Mouse (Mus musculus) heart, embryonic 13.5 days (tissue): Measurements from ENCODE around the gene H2-Oa. TPM values are rescaled to one million over a fixed set of nuclear protein-coding genes. Genes with fewer than 3 reads are reported as not detected.

Source experiments
- ATAC-seq: fragments of 200-750 bp; cut with Nextera tagmentation; 2 replicates; pipeline ENCODE4 v1.8.0; 2017; ENCODE audit warnings: moderate TSS enrichment; ENCODE audit not compliant: insufficient number of reproducible peaks, low FRiP score, low TSS enrichment; ENCODE audit errors: extremely low read depth
- H3K27ac ChIP-seq: fragments of 300-500 bp; sonication (generic); replicated peaks from 2 replicates; pipeline ENCODE4 v1.5.1; 2015; ENCODE audit warnings: moderate library complexity, mild to moderate bottlenecking, inconsistent platforms
- H3K27me3 ChIP-seq: fragments of 300-500 bp; sonication (generic); replicated peaks from 2 replicates; pipeline ENCODE4 v1.6.1; 2015; ENCODE audit warnings: mild to moderate bottlenecking, inconsistent platforms
- H3K36me3 ChIP-seq: fragments of 300-500 bp; sonication (generic); 2 replicates; pipeline ENCODE4 v1.6.1; 2015; ENCODE audit warnings: mild to moderate bottlenecking, inconsistent platforms
- H3K4me1 ChIP-seq: fragments of 300-500 bp; sonication (generic); 2 replicates; pipeline ENCODE4 v1.6.1; 2015; ENCODE audit warnings: inconsistent platforms
- H3K4me2 ChIP-seq: fragments of 300-500 bp; sonication (generic); 2 replicates; pipeline ENCODE4 v1.6.1; 2015; ENCODE audit warnings: inconsistent platforms, mild to moderate bottlenecking, moderate library complexity
- H3K4me3 ChIP-seq: fragments of 300-500 bp; sonication (generic); 2 replicates; pipeline ENCODE4 v1.5.1; 2015; ENCODE audit warnings: moderate library complexity, mild to moderate bottlenecking, inconsistent platforms
- H3K9ac ChIP-seq: fragments of 300-500 bp; sonication (generic); 2 replicates; pipeline ENCODE4 v1.6.1; 2015; ENCODE audit warnings: inconsistent platforms, mild to moderate bottlenecking, moderate library complexity
- H3K9me3 ChIP-seq: fragments of 300-500 bp; sonication (generic); 2 replicates; pipeline ENCODE4 v1.6.1; 2016; ENCODE audit warnings: inconsistent platforms
- WGBS: fragments of 180-500 bp; shearing (Covaris S2); methylation state at CpG from one replicate; pipeline ENCODE4 v1.1.7; 2015; ENCODE audit warnings: mixed read lengths; 5-methylcytosine and 5-hydroxymethylcytosine counted together
- polyA plus RNA-seq: library from polyadenylated mRNA; unstranded; fragments of >200 nt; fragmentation: Nextera tagmentation; extraction: Ambion mirVana; gene quantifications from 2 replicates; pipeline ENCODE4 v1.2.1, GENCODE M21; 2015

H2-Oa gene
- polyA plus RNA-seq, 1 experiment from 2014 or later, result 0.23 TPM

GRCm38 (mm10) chr17:34101604-34102032 is 9.5 kb downstream of the H2-Oa start:
- 0 out of 2 replicates have a peak, but pooled peaks cover 4% of the 10 kb centered on the region for H3K9me3 ChIP-seq
- H3K4me1 ChIP-seq, result peaks cover 9% of the 10 kb centered on the region
- H3K36me3 ChIP-seq, result no peaks in the 10 kb centered on the region
- peak overlapping the region; percentile 34 for H3K4me3 ChIP-seq
- peak overlapping the region; percentile 62 for H3K4me2 ChIP-seq
- no peak overlapping the region for H3K27ac ChIP-seq
- 6% methylated on average over 12 of the region's 12 CpGs for WGBS
- H3K9ac ChIP-seq, result peak overlapping the region; percentile 61
- H3K27me3 ChIP-seq, result peaks cover 6% of the 10 kb centered on the region
- ATAC-seq, result 0 out of 2 replicates have a peak, but pooled peaks have one; percentile 66

GRCm38 (mm10) chr17:34102831-34103230 is 10.7 kb downstream of the H2-Oa start:
- Histone ChIP-seq H3K9ac (no peak overlapping the region), H3K4me1 (peaks cover 9% of the 10 kb centered on the region), H3K9me3 (0 out of 2 replicates have a peak, but pooled peaks cover 4% of the 10 kb centered on the region), H3K4me2 (no peak overlapping the region), H3K27ac (no peak overlapping the region), H3K27me3 (peaks cover 6% of the 10 kb centered on the region), H3K4me3 (no peak overlapping the region), H3K36me3 (no peaks in the 10 kb centered on the region)
- WGBS, result 68% methylated on average over 6 of the region's 6 CpGs
- no peak for ATAC-seq

- ATAC-seq, result no peak
- Histone ChIP-seq H3K4me2 (no peak overlapping the region), H3K27ac (no peak overlapping the region), H3K9me3 (0 out of 2 replicates have a peak, but pooled peaks cover 4% of the 10 kb centered on the region), H3K4me3 (no peak overlapping the region), H3K9ac (no peak overlapping the region), H3K4me1 (peaks cover 6% of the 10 kb centered on the region), H3K36me3 (peaks cover 10% of the 10 kb centered on the region), H3K27me3 (peaks cover 6% of the 10 kb centered on the region)
- 73% methylated on average over 9 of the region's 9 CpGs for WGBS
Measured at GRCm38 (mm10) chr17:34104804-34105203, 12.7 kb downstream of the H2-Oa start.

GRCm38 (mm10) chr17:34106555-34106954 is 14.4 kb downstream of the H2-Oa start:
- Histone ChIP-seq H3K27me3 (no peaks in the 10 kb centered on the region), H3K4me1 (peaks cover 6% of the 10 kb centered on the region), H3K9ac (no peak overlapping the region), H3K9me3 (0 out of 2 replicates have a peak, but pooled peaks cover 4% of the 10 kb centered on the region), H3K4me3 (no peak overlapping the region), H3K27ac (no peak overlapping the region), H3K36me3 (peaks cover 27% of the 10 kb centered on the region), H3K4me2 (no peak overlapping the region)
- ATAC-seq, result no peak
- 77% methylated on average over 7 of the region's 7 CpGs for WGBS

GRCm38 (mm10) chr17:34107109-34107867 is 15.1 kb downstream of the H2-Oa start:
- ATAC-seq, result no peak
- no peak overlapping the region for H3K27ac ChIP-seq
- no peak overlapping the region for H3K4me3 ChIP-seq
- H3K36me3 ChIP-seq, result peaks cover 35% of the 10 kb centered on the region
- H3K4me2 ChIP-seq, result no peak overlapping the region
- H3K9me3 ChIP-seq, result 0 out of 2 replicates have a peak, but pooled peaks cover 4% of the 10 kb centered on the region
- H3K4me1 ChIP-seq, result 0 out of 2 replicates have a peak, but pooled peaks cover 2% of the 10 kb centered on the region
- no peaks in the 10 kb centered on the region for H3K27me3 ChIP-seq
- H3K9ac ChIP-seq, result no peak overlapping the region
- 77% methylated on average over 7 of the region's 7 CpGs for WGBS

GRCm38 (mm10) chr17:34108460-34108859 is 16.3 kb downstream of the H2-Oa start:
- no peak overlapping the region for H3K27ac ChIP-seq
- H3K9ac ChIP-seq, result no peak overlapping the region
- WGBS, result 91% methylated on average over 5 of the region's 6 CpGs
- ATAC-seq, result no peak
- H3K4me1 ChIP-seq, result peaks cover 2% of the 10 kb centered on the region; the same call in 1 of the 2 replicates
- 0 out of 2 replicates have a peak, but pooled peaks cover 4% of the 10 kb centered on the region for H3K9me3 ChIP-seq
- H3K36me3 ChIP-seq, result peaks cover 47% of the 10 kb centered on the region
- no peak overlapping the region for H3K4me3 ChIP-seq
- no peak overlapping the region for H3K4me2 ChIP-seq
- no peaks in the 10 kb centered on the region for H3K27me3 ChIP-seq

GRCm38 (mm10) chr17:34109038-34109805 is 17.1 kb downstream of the H2-Oa start:
- H3K36me3 ChIP-seq, result peaks cover 54% of the 10 kb centered on the region
- H3K4me3 ChIP-seq, result no peak overlapping the region
- H3K9me3 ChIP-seq, result 0 out of 2 replicates have a peak, but pooled peaks cover 4% of the 10 kb centered on the region
- WGBS, result 72% methylated on average over 14 of the region's 14 CpGs
- no peak overlapping the region for H3K9ac ChIP-seq
- no peak for ATAC-seq
- no peaks in the 10 kb centered on the region for H3K27me3 ChIP-seq
- peaks cover 2% of the 10 kb centered on the region; the same call in 1 of the 2 replicates for H3K4me1 ChIP-seq
- H3K27ac ChIP-seq, result peak overlapping the region; percentile 32; the same call in 1 of the 2 replicates
- no peak overlapping the region for H3K4me2 ChIP-seq

- Histone ChIP-seq H3K36me3 (peaks cover 60% of the 10 kb centered on the region), H3K4me3 (no peak overlapping the region), H3K4me2 (no peak overlapping the region), H3K9ac (no peak overlapping the region), H3K9me3 (0 out of 2 replicates have a peak, but pooled peaks cover 4% of the 10 kb centered on the region), H3K27ac (peak overlapping the region; percentile 32; the same call in 1 of the 2 replicates), H3K4me1 (peaks cover 4% of the 10 kb centered on the region), H3K27me3 (no peaks in the 10 kb centered on the region)
- ATAC-seq, result no peak
- WGBS, result 64% methylated on average over 3 of the region's 3 CpGs
Measured at GRCm38 (mm10) chr17:34109806-34110195, 17.7 kb downstream of the H2-Oa start.

- Histone ChIP-seq H3K9me3 (0 out of 2 replicates have a peak, but pooled peaks cover 4% of the 10 kb centered on the region), H3K36me3 (peaks cover 65% of the 10 kb centered on the region), H3K4me2 (no peak overlapping the region), H3K4me3 (no peak overlapping the region), H3K4me1 (peaks cover 9% of the 10 kb centered on the region), H3K27ac (peak overlapping the region; percentile 32; the same call in 1 of the 2 replicates), H3K27me3 (no peaks in the 10 kb centered on the region), H3K9ac (no peak overlapping the region)
- whole genome bisulfite sequencing, result 60% methylated on average over 8 of the region's 8 CpGs
- ATAC-seq, result no peak
Measured at GRCm38 (mm10) chr17:34110309-34110708, 18.2 kb downstream of the H2-Oa start.

GRCm38 (mm10) chr17:34114114-34114513 is 22.0 kb downstream of the H2-Oa start:
- Histone ChIP-seq H3K9me3 (no peaks in the 10 kb centered on the region), H3K9ac (no peak overlapping the region), H3K4me2 (0 out of 2 replicates have a peak overlapping the region, but pooled peaks have one; percentile 100), H3K36me3 (peaks cover 99% of the 10 kb centered on the region), H3K4me3 (no peak overlapping the region), H3K27ac (no peak overlapping the region), H3K27me3 (no peaks in the 10 kb centered on the region), H3K4me1 (peaks cover 29% of the 10 kb centered on the region)
- ATAC-seq, result no peak
- 89% methylated on average over 7 of the region's 7 CpGs for WGBS

GRCm38 (mm10) chr17:34116736-34117370 is 24.7 kb downstream of the H2-Oa start:
- Histone ChIP-seq H3K27me3 (no peaks in the 10 kb centered on the region), H3K9ac (peak overlapping the region; percentile 99), H3K27ac (peak overlapping the region; percentile 45), H3K4me1 (peaks cover 26% of the 10 kb centered on the region), H3K4me3 (peak overlapping the region; percentile 99), H3K4me2 (peak overlapping the region; percentile 100), H3K9me3 (no peaks in the 10 kb centered on the region), H3K36me3 (peaks cover 74% of the 10 kb centered on the region)
- 23% methylated on average over 7 of the region's 7 CpGs for whole genome bisulfite sequencing
- no peak for ATAC-seq
